In the genomic region with DNA sequence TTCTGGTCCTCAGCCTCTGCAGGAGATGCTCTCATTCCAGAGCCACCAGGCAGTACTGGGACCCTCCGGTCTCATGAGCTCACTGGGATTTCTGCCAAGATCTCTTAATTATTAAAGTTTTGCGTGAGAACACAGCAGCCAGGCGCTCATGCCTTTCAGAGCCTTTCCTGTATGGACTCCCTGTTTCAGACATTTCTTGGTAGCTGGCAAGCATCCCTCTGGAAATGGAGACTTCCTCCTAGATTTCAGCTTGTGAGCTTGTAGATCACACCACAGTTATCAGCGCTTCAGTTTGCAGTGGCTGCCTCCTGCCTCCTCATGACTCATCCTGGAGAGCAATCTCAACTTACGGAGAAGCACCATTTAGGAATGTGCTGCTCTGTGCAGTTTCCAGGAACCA, we compare ENCODE assay signal across 8 mouse cellular contexts. TPM values are rescaled to one million over a fixed set of nuclear protein-coding genes. Genes with fewer than 3 reads are reported as not detected.
DNase-seq lines count a peak whose midpoint lies in the region.

No protein-coding gene starts in this region.

- DNase-seq in adrenal gland, adult 8-10 months = peak; percentile 21
- no peak for DNase-seq in adrenal gland, adult 18-20 months (ENCODE audit: low spot score in 2 of 2)
- peak; percentile 45 for DNase-seq in urinary bladder, postnatal 14 days (ENCODE audit: low spot score)
- no peak for DNase-seq in urinary bladder, adult 2 months (ENCODE audit: low spot score)
- peak; percentile 71 for DNase-seq in kidney, postnatal 14 days
- peak; percentile 44 for DNase-seq in lung, postnatal 10 days
- DNase-seq in embryo, embryonic 11 days = no peak
- DNase-seq in cerebellum, postnatal 4 days (ENCODE audit: low spot score in 2 of 2) = no peak

RNA-seq across cellular contexts. Expression of a gene that starts 53.0 kb away (rescaled TPM):
- total RNA-seq in adrenal gland, adult 8-10 months (2022) = 1 to 10 TPM; 4.2 to 5.5 (median 4.9) TPM
- total RNA-seq in adrenal gland, adult 18-20 months (2021) = 1 to 10 TPM; 3.6 to 4.3 TPM
- polyA plus RNA-seq in urinary bladder, adult 2 months (2012; rRNA removed) = 13.1 and 14.3 TPM in 2 replicates

Comparison
In these comparisons a context has a peak if more than half of its experiments do, and no peak if none do; other contexts are left out.
1. DNase-seq: peak in adrenal gland, adult 8-10 months (single experiment), urinary bladder, postnatal 14 days (single experiment), kidney, postnatal 14 days (single experiment) and lung, postnatal 10 days (single experiment); none in adrenal gland, adult 18-20 months (0 of 2), urinary bladder, adult 2 months (single experiment), embryo, embryonic 11 days (single experiment) and cerebellum, postnatal 4 days (0 of 2).